Mouse (Mus musculus) liver, postnatal 0 days (tissue): ENCODE data around the gene Pdzd2. TPM values are rescaled to one million over a fixed set of nuclear protein-coding genes. Genes with fewer than 3 reads are reported as not detected.
A peak's percentile ranks its signal among the peaks of the same experiment; 100 is the strongest.

Experiments used
- ATAC-seq: fragments of 200-750 bp; cut with Nextera tagmentation; 2 replicates; pipeline ENCODE4 v1.8.0; 2017; ENCODE audit warnings: mild to moderate bottlenecking, moderate library complexity
- DNase-seq: peaks from one replicate; pipeline ENCODE4 v3.0.0-alpha.2; 2016
- H3K27ac ChIP-seq: fragments of 300-500 bp; sonication (generic); 2 replicates; pipeline ENCODE4 v1.5.1; 2014; ENCODE audit warnings: antibody characterized with exemption, moderate library complexity, mild to moderate bottlenecking, low read depth
- H3K27me3 ChIP-seq: fragments of 300-500 bp; sonication (generic); 2 replicates; pipeline ENCODE4 v1.6.1; 2014; ENCODE audit warnings: low read length, control low read depth, mixed read lengths; ENCODE audit not compliant: insufficient read depth
- H3K36me3 ChIP-seq: fragments of 300-500 bp; sonication (generic); replicated peaks from 2 replicates; pipeline ENCODE4 v1.6.1; 2014; ENCODE audit warnings: mild to moderate bottlenecking, control low read depth, low read length, moderate library complexity, mixed read lengths; ENCODE audit not compliant: insufficient read depth
- H3K4me1 ChIP-seq: fragments of 300-500 bp; sonication (generic); 2 replicates; pipeline ENCODE4 v1.6.1; 2014; ENCODE audit warnings: antibody characterized with exemption, mild to moderate bottlenecking, control low read depth; ENCODE audit not compliant: insufficient read depth
- H3K4me2 ChIP-seq: fragments of 300-500 bp; sonication (generic); 2 replicates; pipeline ENCODE4 v1.6.1; 2014; ENCODE audit warnings: low read depth, mild to moderate bottlenecking, low read length, moderate library complexity, mixed read lengths
- H3K4me3 ChIP-seq: fragments of 300-500 bp; sonication (generic); 2 replicates; pipeline ENCODE4 v1.5.1; 2014; ENCODE audit warnings: low read depth, low read length
- H3K9ac ChIP-seq: fragments of 300-500 bp; sonication (generic); replicated peaks from 2 replicates; pipeline ENCODE4 v1.6.1; 2014; ENCODE audit warnings: mild to moderate bottlenecking, moderate library complexity
- H3K9me3 ChIP-seq: fragments of 300-500 bp; sonication (generic); 2 replicates; pipeline ENCODE4 v1.6.1; 2016; ENCODE audit warnings: mild to moderate bottlenecking, control low read depth, low read length, mixed read lengths
- CTCF ChIP-seq: sonication (generic); IDR thresholded peaks from 2 replicates; pipeline ENCODE4 v1.5.1; 2016; ENCODE audit warnings: antibody characterized with exemption, low read depth
- EP300 ChIP-seq: IDR thresholded peaks from 2 replicates; pipeline ENCODE4 v1.6.1; 2016; ENCODE audit warnings: antibody characterized with exemption, low read depth, mild to moderate bottlenecking
- WGBS: fragments of 180-500 bp; shearing (Covaris S2); extraction: QIAGEN DNeasy Blood & Tissue Kit; methylation state at CpG from one replicate; pipeline ENCODE4 v1.1.7; 2014; ENCODE audit not compliant: insufficient replicate concordance; 5-methylcytosine and 5-hydroxymethylcytosine counted together
- polyA plus RNA-seq: library from polyadenylated mRNA; unstranded; fragments of >200 nt; fragmentation: Nextera tagmentation; extraction: Ambion mirVana; gene quantifications from 2 replicates; pipeline ENCODE4 v1.2.1, GENCODE M21; 2015

Pdzd2 gene
- 0.69 and 1.3 TPM in 2 replicates for polyA plus RNA-seq

DNA sequence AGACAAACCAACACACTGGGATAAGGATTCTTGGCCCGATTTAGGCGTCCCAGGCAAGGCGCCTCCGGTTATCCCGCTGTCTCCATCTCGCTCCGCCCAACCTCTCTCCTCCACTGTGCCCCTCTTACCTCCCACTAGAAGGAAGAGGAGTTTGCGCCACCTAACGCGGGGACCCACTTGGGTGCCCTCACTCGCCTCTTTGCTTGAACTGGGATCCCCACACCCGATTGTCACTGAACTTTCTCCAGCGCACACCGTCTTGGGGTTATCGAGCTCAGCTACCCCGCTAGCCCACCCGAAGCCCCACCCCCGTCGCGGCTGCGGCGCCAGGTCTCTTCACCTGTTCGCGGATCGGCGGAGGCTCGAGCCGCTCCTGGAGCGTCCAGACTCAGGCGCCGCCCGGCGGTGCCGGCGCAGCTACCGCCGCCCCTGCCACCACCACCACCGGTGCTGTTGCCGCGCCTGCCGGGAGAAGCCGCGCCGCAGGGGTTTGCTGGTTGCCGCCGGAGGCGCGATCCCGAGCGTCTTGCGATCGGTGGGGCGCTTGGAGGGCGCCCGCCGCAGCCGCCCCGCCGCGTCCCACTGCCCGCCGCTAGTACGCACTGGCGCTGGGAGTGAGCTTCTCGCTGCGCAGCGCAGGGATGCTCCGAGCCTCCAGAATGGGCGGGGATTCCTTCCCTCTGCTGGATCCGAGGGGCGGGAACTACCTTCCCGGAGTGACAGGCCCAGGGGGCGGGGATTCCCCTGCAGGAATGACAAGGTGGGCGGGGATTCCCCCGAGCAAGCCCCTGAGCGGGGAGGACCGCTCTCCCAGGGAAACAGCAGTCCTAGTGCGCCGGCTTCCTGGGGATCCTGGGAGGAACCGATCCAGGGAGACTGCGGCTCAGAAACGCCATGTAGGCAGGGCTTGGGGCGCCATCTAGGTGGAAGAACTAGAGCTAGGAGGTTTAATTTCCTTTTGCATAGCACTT, at the start of gene Pdzd2:
Pdzd2 (minus strand) TSS at position 648 of the 971 bp plus-strand sequence.
- H3K4me2 ChIP-seq: peak within 1 kb of the TSS; percentile 69
- H3K4me1 ChIP-seq: peaks cover 5% of the 10 kb centered on the region
- DNase-seq (peak; percentile 80), ATAC-seq (peak; percentile 93)
- peak within 1 kb of the TSS; percentile 47 for H3K4me3 ChIP-seq
- H3K9me3 ChIP-seq: no peaks in the 10 kb centered on the region
- no peak within 1 kb of the TSS for H3K9ac ChIP-seq
- 1% methylated on average over 71 of the region's 83 CpGs for WGBS
- no peaks in the 10 kb centered on the region for H3K36me3 ChIP-seq
- peak; percentile 36 for TF ChIP-seq CTCF
- TF ChIP-seq EP300: no peak
- H3K27me3 ChIP-seq: peaks cover 44% of the 10 kb centered on the region
- no peak within 1 kb of the TSS for H3K27ac ChIP-seq

DNA sequence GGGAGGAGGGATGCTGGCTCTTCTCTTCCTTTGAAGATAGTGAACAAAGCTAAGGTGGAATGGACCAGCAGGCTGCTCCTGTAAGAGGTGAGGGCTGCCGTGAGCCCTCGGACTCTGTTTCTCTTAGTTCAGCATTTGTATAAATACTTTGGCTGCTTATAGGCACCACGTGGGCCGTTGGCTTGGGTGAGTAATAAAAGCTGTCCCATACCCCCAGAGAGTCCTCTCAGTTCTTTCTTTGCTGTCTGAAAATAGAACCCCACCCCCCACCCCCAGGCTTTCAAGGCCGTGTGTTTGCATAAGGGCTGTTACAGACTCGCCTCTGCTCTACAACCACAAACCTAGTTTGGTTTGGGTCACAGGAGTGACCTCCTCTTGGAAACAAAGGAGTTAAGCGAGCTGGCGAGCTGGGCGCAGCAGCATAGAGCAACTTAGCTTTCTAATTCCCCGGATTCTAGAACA, 49.7 kb upstream of the Pdzd2 start:
- no peaks in the 10 kb centered on the region for H3K36me3 ChIP-seq
- H3K4me3 ChIP-seq: no peak overlapping the region
- no peaks in the 10 kb centered on the region for H3K27me3 ChIP-seq
- no peaks in the 10 kb centered on the region for H3K4me1 ChIP-seq
- H3K9ac ChIP-seq: no peak overlapping the region
- no peak for TF ChIP-seq CTCF
- TF ChIP-seq EP300: no peak
- no peak overlapping the region for H3K27ac ChIP-seq
- no peak for DNase-seq
- H3K4me2 ChIP-seq: 0 out of 2 replicates have a peak overlapping the region, but pooled peaks have one; percentile 9
- ATAC-seq: no peak
- H3K9me3 ChIP-seq: no peaks in the 10 kb centered on the region
- 36% methylated on average over 10 of the region's 10 CpGs for WGBS

DNA sequence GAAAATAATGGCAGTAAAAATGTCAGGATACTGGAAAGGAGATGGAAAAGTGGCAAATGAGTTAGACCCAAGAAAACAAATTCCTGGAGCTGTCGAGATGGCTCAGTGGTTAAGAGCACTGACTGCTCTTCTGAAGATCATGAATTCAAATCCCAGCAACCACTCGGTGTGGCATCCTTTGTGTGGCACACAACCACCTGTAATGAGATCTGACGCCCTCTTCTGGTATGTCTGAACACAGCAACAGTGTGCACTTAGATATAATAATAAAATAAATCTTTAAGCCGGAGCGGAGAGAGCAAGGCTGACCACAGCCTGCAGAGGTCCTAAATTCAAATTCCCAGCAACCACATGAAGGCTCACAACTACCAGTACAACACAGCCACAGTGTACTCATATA, 48.8 kb upstream of the Pdzd2 start:
- TF ChIP-seq EP300 (no peak), CTCF (no peak)
- DNase-seq: no peak
- no peaks in the 10 kb centered on the region for H3K9me3 ChIP-seq
- WGBS: 67% methylated on average over 5 of the region's 5 CpGs
- no peaks in the 10 kb centered on the region for H3K36me3 ChIP-seq
- no peak overlapping the region for H3K27ac ChIP-seq
- ATAC-seq: no peak
- no peak overlapping the region for H3K9ac ChIP-seq
- H3K4me2 ChIP-seq: no peak overlapping the region
- H3K4me1 ChIP-seq: no peaks in the 10 kb centered on the region
- H3K4me3 ChIP-seq: no peak overlapping the region
- no peaks in the 10 kb centered on the region for H3K27me3 ChIP-seq

DNA sequence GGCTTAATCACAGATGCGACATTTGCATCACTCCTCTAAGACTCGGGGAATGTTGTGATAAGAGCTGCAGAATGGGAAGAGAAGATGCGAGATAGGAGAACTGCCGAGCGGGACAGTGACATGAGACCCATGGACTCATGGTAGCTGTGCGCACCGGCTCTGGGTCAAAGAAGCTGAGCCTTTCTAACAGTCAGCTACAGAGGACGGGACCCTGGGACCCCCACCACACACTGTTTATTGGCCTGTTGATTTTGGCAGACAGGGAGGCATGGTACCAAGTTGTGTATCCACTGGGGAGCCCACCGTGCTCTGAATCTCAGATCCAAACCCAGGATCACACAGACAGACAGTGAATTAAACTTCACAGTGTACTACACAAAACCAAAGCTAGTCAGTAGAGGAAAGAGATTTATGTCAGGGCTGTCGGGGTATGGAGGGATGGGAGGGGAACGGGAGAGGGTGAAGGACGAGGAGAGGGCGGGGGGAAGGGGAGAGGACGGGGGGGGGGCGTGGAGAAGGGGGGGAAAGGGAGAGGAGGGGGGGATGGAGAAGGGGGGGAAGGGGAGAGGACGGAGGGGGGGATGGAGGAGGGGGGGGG, 42.1 kb upstream of the Pdzd2 start:
- no peaks in the 10 kb centered on the region for H3K9me3 ChIP-seq
- no peak for ATAC-seq
- WGBS: 66% methylated on average over 13 of the region's 16 CpGs

DNA sequence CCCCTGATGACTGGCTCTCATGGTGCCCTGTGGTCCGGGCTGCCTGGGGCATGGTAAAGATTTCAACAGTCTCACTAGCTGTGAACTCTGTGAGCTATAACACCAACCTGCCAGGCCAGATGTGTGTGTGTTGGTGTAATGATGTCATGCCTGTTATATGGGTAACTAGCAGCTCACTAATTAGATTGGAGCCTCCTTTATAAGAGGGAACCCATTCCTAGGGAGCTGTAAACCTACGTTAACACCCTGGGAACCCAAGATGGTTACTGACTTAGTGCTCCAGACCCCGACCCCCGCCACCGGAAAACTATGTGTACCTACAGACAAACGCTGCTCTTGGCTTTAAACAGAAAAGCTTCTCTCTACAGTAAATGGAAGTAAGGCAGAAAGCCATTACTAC, 41.6 kb upstream of the Pdzd2 start:
- no peak overlapping the region for H3K4me3 ChIP-seq
- no peak for TF ChIP-seq EP300
- TF ChIP-seq CTCF: no peak
- no peaks in the 10 kb centered on the region for H3K27me3 ChIP-seq

More for the DNA sequence above, 42.1 kb upstream of the Pdzd2 start:
- no peaks in the 10 kb centered on the region for H3K36me3 ChIP-seq
- no peak for DNase-seq
- H3K27ac ChIP-seq: no peak overlapping the region
- no peak overlapping the region for H3K9ac ChIP-seq
- no peak overlapping the region for H3K4me2 ChIP-seq
- no peaks in the 10 kb centered on the region for H3K27me3 ChIP-seq
- no peaks in the 10 kb centered on the region for H3K4me1 ChIP-seq
- TF ChIP-seq EP300 (no peak), CTCF (no peak)
- no peak overlapping the region for H3K4me3 ChIP-seq

DNA sequence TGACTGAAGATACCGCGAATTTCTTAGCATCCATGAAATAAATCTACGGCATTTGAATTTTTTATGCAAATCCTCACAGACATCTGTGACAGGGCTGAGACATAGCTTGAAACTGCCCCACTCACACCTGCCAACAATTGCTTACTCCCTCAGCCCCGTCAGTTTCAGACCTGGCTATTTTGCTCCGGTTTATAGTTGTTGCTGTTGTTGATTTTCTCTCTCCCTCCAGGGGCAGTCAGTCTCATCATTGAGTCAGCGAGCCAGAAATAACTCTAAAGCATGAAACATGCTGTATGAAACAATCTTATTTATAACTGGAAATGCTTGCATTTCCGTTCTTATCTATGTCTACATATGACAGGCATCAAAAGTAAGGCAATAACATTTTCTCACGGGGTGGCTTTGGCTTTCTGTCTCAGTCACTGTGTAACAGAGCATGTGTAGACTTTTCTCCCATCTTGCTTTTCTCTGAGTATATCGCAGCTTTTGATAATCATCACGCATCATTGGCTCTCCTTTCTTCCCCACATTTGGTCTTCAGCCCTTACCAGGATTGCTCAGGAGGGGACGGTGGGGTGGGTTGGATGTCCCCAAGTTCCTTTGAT, 34.5 kb upstream of the Pdzd2 start:
- H3K36me3 ChIP-seq: no peaks in the 10 kb centered on the region
- H3K4me3 ChIP-seq: no peak overlapping the region
- no peak overlapping the region for H3K27ac ChIP-seq
- no peaks in the 10 kb centered on the region for H3K9me3 ChIP-seq
- TF ChIP-seq CTCF (no peak), EP300 (no peak)
- no peaks in the 10 kb centered on the region for H3K27me3 ChIP-seq
- H3K4me1 ChIP-seq: no peaks in the 10 kb centered on the region
- WGBS: 68% methylated on average over 11 of the region's 11 CpGs
- no peak for DNase-seq
- H3K4me2 ChIP-seq: no peak overlapping the region
- no peak overlapping the region for H3K9ac ChIP-seq
- ATAC-seq: no peak

More for the DNA sequence above, 41.6 kb upstream of the Pdzd2 start:
- no peaks in the 10 kb centered on the region for H3K36me3 ChIP-seq
- ATAC-seq (no peak), DNase-seq (no peak)
- H3K9ac ChIP-seq: no peak overlapping the region
- no peaks in the 10 kb centered on the region for H3K9me3 ChIP-seq
- no peaks in the 10 kb centered on the region for H3K4me1 ChIP-seq
- 63% methylated on average over 6 of the region's 6 CpGs for WGBS
- H3K27ac ChIP-seq: no peak overlapping the region
- H3K4me2 ChIP-seq: no peak overlapping the region
